Mouse (Mus musculus) testis, postnatal 10 days (tissue): ENCODE data around the gene Chst2.

ENCODE experiments used
- DNase-seq: peaks from one replicate; pipeline ENCODE4 v3.0.0; 2021; ENCODE audit warnings: low spot score

Chst2 gene

GRCm38 (mm10) chr9:95406571-95407561, at the start of gene Chst2:
Gene Chst2 (minus strand): TSS chr9:95406722.
- DNase-seq = peak; percentile 84

DNA sequence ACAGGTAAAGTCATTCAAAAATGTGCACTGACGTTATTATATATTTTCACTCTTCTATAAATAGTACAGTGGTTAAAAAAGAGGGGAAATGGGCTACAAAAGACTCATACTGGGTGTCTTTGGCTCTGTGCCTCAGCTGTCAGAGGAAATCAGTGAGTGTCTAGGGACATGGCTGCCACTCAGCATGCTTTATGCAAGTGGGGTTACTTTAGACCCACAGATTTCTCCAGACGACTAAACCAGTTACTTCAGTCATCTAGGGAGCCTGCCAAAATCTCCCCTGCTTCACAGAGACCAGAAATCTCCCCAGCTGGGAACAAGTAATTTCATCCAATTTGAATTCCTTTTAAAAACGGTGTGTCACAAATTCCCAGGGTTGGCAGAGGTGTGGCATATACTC, 45.4 kb upstream of the Chst2 start:
- no peak for DNase-seq

GRCm38 (mm10) chr9:95450586-95450985, 44.1 kb upstream of the Chst2 start:
- no peak for DNase-seq

- DNase-seq = peak; percentile 56
These were observed 35.8 kb upstream of the Chst2 start for GRCm38 (mm10) chr9:95442321-95442731.

GRCm38 (mm10) chr9:95437883-95438282, 31.4 kb upstream of the Chst2 start:
- no peak for DNase-seq

DNA sequence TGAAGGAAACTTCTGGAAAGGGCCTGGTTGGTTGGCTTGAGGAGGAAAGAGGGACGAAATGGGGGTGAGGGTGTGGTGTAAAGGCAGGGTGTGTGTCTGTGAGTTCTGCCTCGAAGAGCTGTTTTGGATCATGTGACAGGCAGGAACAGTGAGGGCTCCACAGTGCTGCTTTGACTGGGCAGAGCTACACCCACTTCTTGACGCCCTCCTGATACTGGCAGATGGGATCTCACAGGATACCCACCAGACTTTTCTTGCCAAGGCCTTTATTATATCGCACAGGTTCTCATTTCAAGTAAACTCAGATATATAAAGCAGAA, 29.7 kb upstream of the Chst2 start:
- no peak for DNase-seq

DNA sequence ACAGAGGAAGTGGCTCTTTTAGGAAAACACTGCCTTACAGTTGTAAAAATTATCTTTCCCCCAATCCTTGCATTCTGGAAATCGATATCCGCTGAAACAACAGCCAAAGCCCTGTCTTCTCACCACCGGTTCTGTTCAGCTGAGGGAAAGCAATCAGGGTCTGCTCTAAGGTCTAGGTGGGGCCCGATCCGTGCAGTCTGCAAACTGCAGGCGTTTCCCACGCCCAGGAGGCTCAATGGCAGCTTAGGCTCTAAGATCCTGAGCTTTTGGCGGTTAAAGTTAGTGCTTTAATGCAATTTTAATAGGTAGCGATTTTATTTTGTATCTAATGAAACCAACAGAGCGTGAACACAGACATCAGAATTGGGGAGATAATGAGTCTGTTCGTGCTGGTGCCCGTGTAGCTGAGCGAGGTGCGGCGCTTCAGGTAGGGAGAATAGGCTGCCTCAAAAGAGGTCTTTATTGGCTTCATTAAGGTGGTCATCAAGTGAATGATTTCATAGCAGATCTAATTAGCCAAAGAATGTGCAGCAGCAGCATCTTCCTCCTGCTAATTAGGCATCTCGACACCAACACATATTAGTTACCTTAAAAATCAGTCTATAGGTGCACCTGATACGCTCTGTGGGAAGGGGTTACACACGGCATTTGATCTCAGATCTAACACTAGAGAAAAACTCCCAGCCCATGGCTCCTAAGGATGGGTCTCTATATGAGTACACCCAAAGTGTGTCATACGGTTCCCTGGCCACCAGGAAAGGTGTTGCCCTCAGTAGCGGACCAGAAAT, 29.2 kb upstream of the Chst2 start:
- DNase-seq = no peak

DNA sequence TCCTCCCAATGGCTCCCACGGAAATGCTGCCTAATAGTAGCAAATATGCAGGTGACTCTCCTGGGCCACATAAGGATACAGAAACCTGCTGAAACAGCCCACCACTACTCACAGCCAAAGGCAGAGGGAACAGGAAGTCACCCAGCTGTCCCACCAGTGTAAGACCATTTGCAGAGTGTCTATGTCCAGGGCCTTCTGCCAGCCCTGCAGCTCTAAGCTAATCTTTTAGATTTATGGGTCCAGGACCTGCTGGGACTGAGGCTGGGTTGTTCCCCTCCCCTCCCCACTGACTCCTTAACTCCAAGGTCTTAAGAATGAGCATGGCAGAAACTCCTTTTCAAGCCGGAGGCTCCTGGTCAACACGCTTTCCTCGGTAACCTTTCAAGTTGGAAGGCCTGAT, 21.8 kb upstream of the Chst2 start:
- DNase-seq = no peak

- DNase-seq = no peak
These were observed 7.4 kb upstream of the Chst2 start for GRCm38 (mm10) chr9:95413911-95414310.

GRCm38 (mm10) chr9:95412047-95412446, 5.5 kb upstream of the Chst2 start:
- no peak for DNase-seq

DNA sequence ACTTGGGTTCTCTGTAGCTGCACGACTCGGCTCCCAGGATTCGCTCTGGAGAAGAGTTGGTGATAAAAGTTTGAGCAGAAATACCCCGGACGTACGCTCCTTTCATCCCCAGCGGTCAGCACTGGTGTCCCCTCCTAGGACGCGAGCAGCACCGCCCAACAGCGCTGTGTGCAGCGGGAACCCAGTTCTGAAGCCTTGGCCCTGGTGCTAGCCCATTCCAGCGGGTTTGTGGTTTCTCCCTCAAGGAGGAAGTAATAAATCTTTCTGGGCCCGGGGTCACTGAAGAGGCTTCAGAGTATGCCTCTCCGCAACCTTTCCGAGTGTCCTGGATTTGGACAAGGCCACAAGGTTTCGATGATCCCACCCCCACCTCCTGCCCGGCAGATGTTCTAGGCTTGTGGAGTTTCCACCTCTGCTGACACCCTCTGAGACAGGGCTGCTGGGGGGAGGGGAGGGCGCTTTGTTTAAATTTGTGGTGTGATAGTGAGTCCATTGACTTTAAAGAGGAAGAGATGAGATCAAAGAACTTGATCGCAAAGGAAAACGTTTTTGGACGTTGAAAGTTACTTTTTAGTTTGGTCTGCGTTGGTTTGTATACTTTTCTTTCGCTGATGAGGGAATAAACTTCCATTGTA, 1.2 kb upstream of the Chst2 start:
- DNase-seq = peak; percentile 51

GRCm38 (mm10) chr9:95405946-95406570, 464 bp downstream of the Chst2 start:
- DNase-seq = peak; percentile 53

GRCm38 (mm10) chr9:95405511-95405945, 994 bp downstream of the Chst2 start:
- DNase-seq = peak; percentile 78

GRCm38 (mm10) chr9:95404811-95405465, 1.6 kb downstream of the Chst2 start:
- peak; percentile 43 for DNase-seq

DNA sequence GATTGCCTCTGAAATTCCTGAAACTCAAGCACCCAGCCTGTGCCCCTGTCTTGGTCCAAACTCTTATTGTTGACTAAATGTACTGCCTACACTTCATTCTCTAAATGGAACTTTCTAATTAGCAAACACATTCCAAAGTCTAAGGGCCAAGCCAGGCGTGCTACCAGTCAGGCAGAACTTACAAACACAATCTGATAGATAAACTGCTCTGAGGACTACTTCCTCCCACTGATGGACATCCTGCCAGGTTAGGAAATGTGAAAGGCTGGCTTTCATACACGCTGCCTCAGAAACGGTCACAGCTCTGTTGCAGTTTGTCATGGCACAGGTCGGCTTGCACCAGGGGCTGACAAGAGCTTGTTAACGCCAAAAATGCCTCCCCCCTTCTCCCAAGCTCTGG, 4.8 kb downstream of the Chst2 start:
- no peak for DNase-seq

- DNase-seq = no peak
These were observed 14.5 kb downstream of the Chst2 start for GRCm38 (mm10) chr9:95392011-95392410.

DNA sequence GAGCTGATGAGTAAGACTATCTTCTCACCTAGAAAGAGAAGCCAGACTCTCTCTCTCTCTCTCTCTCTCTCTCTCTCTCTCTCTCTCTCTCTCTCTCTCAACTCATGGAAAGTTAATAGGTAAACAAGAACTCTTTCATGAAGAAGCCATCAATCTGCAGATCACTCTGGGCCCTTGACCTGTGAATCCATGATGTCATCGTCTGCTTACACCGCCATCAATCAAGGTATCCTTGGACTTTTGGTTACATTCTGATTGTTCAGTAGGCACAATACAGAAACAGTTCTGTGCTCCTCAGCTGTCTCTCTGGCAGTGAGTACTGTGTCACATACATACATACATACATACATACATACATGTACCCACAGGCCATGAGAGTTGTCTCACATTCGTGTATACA, 16.6 kb downstream of the Chst2 start:
- no peak for DNase-seq

DNA sequence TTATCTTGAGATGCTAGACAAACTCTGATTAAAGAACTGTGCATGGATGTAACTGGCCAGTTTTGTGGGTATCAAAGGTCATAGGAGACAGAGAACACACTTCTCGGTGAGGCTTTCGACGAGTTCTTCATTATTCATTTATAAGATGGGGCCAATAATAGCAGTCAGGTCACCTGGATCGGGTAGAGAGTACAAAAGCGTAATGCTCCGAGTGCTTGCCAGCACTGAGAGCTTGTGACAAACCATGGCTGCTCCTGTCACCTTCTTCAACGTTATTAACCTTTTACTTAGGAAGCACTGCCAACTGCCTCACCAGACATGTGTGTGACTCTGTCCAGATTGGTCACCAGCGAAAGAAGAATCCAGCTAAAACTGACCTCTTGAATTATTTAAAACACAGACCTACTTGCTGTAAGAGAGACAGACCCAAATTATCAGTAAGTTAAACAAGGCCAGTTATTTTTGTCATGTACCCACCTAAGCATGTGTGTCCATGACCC, 18.6 kb downstream of the Chst2 start:
- no peak for DNase-seq

- DNase-seq = no peak
These were observed 30.6 kb downstream of the Chst2 start for GRCm38 (mm10) chr9:95375966-95376365.

- no peak for DNase-seq
These were observed 31.2 kb downstream of the Chst2 start for GRCm38 (mm10) chr9:95375336-95375735.

DNA sequence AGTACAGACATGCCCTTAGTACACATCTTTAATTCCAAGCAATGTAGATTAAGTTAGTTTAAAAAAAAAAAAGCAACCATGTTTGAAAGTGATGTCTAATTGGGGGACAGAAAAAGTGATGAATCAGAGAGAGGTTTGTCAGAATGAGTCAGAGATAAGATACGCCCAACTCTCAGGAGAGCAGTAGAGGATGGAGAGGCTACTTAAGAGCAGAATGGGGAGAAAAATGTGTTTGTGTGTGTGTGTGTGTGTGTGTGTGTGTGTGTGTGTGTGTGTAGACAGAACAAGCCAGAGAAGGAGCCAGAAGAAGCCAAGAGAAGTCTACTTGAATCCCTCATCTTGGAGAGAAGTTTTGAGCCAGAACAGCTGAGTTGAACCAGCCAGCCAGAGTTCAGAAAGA, 32.8 kb downstream of the Chst2 start:
- DNase-seq = no peak
